Mouse (Mus musculus) C2C12 (cell line): ENCODE measurements around the gene Pagr1b. TPM values are rescaled to one million over a fixed set of nuclear protein-coding genes. Genes with fewer than 3 reads are reported as not detected.
A peak's percentile ranks its signal among the peaks of the same experiment; 100 is the strongest.

Experiments
- H3K27me3 ChIP-seq: one replicate; pipeline ENCODE4 v1.6.1; 2011; ENCODE audit not compliant: control insufficient read depth, insufficient read depth, insufficient read length
- H3K36me3 ChIP-seq: one replicate; pipeline ENCODE4 v1.6.1; 2011; ENCODE audit not compliant: control insufficient read depth, insufficient read depth
- H3K4me3 ChIP-seq: one replicate; pipeline ENCODE4 v1.5.1; 2011; ENCODE audit warnings: mild to moderate bottlenecking, control low read depth; ENCODE audit not compliant: poor library complexity, insufficient read depth, severe bottlenecking
- H3K79me2 ChIP-seq: one replicate; pipeline ENCODE4 v1.6.1; 2011; ENCODE audit not compliant: control insufficient read depth, insufficient read depth
- H3K79me3 ChIP-seq: one replicate; pipeline ENCODE4 v1.6.1; 2011; ENCODE audit warnings: low read depth, control low read depth
- H3ac ChIP-seq: one replicate; pipeline ENCODE3; 2011; ENCODE audit warnings: low read depth; ENCODE audit not compliant: control insufficient read depth, insufficient read length
- CEBPB ChIP-seq: IDR thresholded peaks from one replicate; pipeline ENCODE4 v1.6.1; 2011; ENCODE audit warnings: low read depth, mild to moderate bottlenecking, control low read depth, moderate library complexity
- CTCF ChIP-seq: IDR thresholded peaks from one replicate; pipeline ENCODE4 v1.5.1; 2011; ENCODE audit not compliant: control insufficient read depth, insufficient read depth, insufficient read length
- FOSL1 ChIP-seq: IDR thresholded peaks from one replicate; pipeline ENCODE4 v1.8.0; 2011; ENCODE audit warnings: mild to moderate bottlenecking, low read length; ENCODE audit not compliant: poor library complexity, insufficient read depth, severe bottlenecking
- MAX ChIP-seq: IDR thresholded peaks from one replicate; pipeline ENCODE4 v1.6.1; 2011; ENCODE audit warnings: mild to moderate bottlenecking, control low read depth
- MYOD1 ChIP-seq: IDR thresholded peaks from one replicate; pipeline ENCODE4 v1.6.1; 2011; ENCODE audit warnings: low read depth; ENCODE audit not compliant: control insufficient read depth, insufficient read length
- MYOG ChIP-seq: IDR thresholded peaks from one replicate; pipeline ENCODE4 v1.6.1; 2011; ENCODE audit not compliant: control insufficient read depth, insufficient read length; ENCODE audit errors: extremely low read depth
- USF1 ChIP-seq: IDR thresholded peaks from one replicate; pipeline ENCODE4 v1.6.1; 2011; ENCODE audit warnings: low read depth, mild to moderate bottlenecking, control low read depth, moderate library complexity
- long read RNA-seq, 2 experiments: library from polyadenylated mRNA; unstranded; transcript quantifications; one replicate each; pipeline ENCODE4 v2.0.0; 2019 to 2020
- polyA plus RNA-seq: library from polyadenylated mRNA; unstranded; fragments of >200 nt; fragmentation: generic; extraction: Trizol; gene quantifications from one replicate; pipeline ENCODE4 v1.2.1, GENCODE M21; 2012; ENCODE audit warnings: missing spikeins

The Pagr1b gene
- 1.2 TPM for polyA plus RNA-seq
- long read RNA-seq, experiment 1, result 0 reads
- long read RNA-seq, experiment 2, result 0 reads

DNA sequence TGATC lies at the start of gene Pagr1b:
TSS of gene Pagr1b (minus strand) at position 4 of the 5 bp plus-strand sequence.
- TF ChIP-seq USF1, result no peak
- TF ChIP-seq MAX, result no peak
- TF ChIP-seq FOSL1, result no peak
- no peak for TF ChIP-seq MYOD1
- TF ChIP-seq CEBPB, result no peak
- TF ChIP-seq CTCF, result no peak
- TF ChIP-seq MYOG, result no peak
- Histone ChIP-seq H3K4me3 (peak within 1 kb of the TSS; percentile 51), H3ac (peak within 1 kb of the TSS; percentile 62), H3K27me3 (no peaks in the 10 kb centered on the region), H3K79me3 (peaks cover 18% of the 10 kb centered on the region), H3K79me2 (peaks cover 39% of the 10 kb centered on the region), H3K36me3 (peaks cover 15% of the 10 kb centered on the region)

DNA sequence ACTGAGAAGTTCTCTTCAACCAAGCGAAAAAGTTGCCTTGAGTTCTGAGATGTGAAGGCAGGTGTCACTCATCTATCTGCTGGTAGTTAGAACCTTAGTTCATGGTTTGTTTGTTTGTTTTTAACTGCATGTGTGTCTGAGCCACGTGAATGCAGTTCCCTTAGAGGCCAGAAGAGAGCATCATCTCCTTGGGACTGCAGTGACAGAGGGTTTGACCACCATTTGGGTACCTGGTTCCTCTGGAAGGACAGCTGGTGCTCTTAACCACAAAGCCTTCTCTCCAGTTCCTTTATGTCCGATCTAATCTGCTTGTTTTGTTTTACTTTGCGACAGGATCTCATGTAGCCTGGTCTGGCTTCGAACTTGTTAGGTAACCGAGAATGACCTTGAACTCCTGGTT lies 49.3 kb upstream of the Pagr1b start:
- Histone ChIP-seq H3K79me3 (no peaks in the 10 kb centered on the region), H3K79me2 (no peaks in the 10 kb centered on the region), H3ac (no peak overlapping the region), H3K27me3 (no peaks in the 10 kb centered on the region), H3K36me3 (no peaks in the 10 kb centered on the region), H3K4me3 (no peak overlapping the region)
- TF ChIP-seq MAX, result no peak
- no peak for TF ChIP-seq FOSL1
- TF ChIP-seq USF1, result no peak
- no peak for TF ChIP-seq CTCF
- TF ChIP-seq MYOG, result no peak
- TF ChIP-seq CEBPB, result no peak
- no peak for TF ChIP-seq MYOD1

DNA sequence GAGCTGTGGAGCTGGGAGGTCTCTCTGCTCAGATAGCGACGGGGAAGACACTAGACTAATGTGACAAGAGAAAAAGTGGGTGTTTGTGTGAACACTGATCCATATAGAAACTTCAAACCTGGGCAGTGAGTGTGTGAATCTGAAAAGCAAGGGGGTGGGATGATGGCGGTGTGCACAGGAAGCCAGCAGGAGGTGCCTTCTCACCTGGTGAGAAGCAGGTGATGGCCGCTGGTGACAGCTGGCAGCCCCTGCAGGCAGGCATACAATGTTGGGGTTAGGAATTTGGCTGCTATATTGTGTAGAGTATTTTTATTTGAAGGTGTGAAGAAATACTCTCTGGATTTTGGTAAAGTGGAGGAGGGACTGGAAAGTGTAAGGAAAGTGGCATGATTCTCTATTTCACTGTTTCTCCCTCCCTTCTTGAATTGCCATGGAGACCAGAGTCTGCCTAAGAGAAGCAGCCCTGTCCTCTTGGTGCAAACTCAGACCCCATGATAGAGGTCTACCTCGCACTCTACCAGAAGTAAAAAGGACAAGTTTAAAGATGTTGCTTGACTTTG lies 38.8 kb upstream of the Pagr1b start:
- no peak for TF ChIP-seq USF1
- Histone ChIP-seq H3K79me2 (no peaks in the 10 kb centered on the region), H3ac (no peak overlapping the region)

DNA sequence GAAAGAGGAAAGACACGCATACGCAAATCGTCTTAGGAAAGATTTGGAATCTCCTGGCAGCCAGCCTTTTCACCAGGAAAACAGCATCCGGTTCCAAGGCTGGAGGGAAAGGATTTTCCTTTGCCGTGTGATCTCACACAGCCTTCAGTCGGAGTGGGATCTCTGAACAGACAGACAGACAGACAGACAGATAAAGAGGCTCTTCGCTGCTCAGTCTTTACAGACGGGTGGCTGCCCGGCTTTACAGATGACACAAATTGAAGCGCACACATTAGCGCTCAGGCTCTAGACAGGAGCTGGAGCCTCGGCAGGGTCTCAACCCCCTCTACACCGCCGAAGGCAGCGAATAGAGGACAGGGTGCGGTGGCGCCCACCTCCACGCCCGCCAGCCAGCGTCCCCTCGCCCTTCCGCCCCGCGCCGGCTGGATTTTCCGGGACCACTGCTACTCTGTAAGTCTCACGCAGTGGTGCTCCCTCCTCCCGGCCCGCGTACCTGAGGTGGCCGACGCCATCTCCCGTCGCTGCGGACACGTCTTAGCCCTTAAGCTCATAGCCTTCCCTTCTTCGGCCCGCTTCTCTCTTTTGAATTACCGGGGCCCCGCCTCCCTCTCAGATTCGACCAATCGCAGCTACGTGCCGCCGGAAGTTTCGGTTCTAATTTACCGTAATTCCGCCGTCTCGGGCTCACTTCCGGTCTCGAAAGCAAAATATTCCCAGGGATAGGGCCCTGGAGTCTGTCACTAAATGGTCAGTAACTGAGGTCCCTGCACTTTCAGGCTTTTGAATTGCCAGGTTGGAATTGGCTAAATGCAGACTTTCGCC lies 25.8 kb upstream of the Pagr1b start, which contains the start of gene Kif22:
TSS of gene Kif22 (minus strand) at position 621 of the 822 bp plus-strand sequence.
- Histone ChIP-seq H3ac (peak within 1 kb of the TSS; percentile 84), H3K36me3 (peaks cover 10% of the 10 kb centered on the region), H3K4me3 (peak within 1 kb of the TSS; percentile 80), H3K27me3 (no peaks in the 10 kb centered on the region), H3K79me2 (peaks cover 52% of the 10 kb centered on the region), H3K79me3 (peaks cover 42% of the 10 kb centered on the region)
- no peak for TF ChIP-seq CEBPB
- TF ChIP-seq MAX, result no peak
- TF ChIP-seq CTCF, result no peak
- no peak for TF ChIP-seq MYOD1
- no peak for TF ChIP-seq MYOG
- TF ChIP-seq USF1, result no peak

More for the DNA sequence above, 38.8 kb upstream of the Pagr1b start:
- H3K79me3 ChIP-seq, result no peaks in the 10 kb centered on the region
- H3K36me3 ChIP-seq, result no peaks in the 10 kb centered on the region
- no peak overlapping the region for H3K4me3 ChIP-seq
- H3K27me3 ChIP-seq, result peaks cover 49% of the 10 kb centered on the region

DNA sequence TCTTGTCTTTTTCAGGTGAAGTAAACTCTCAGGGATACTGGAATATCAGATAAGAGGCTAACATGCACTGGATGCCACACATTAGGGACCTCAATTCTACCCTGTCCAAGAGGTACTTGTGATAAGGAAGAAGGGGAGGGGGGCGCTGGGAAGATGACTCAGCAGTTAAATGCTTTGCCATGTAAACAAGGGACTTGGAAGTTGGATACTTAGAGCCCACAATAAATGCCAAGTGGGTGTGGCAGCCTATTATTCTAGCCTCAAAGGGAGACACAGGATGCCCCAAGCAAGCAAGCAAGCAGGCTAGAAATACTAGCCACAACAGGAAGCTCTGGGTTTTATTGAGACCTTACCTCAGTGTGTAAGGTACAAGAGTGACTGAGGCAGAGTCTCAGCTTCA lies 15.0 kb upstream of the Pagr1b start:
- no peak overlapping the region for H3K4me3 ChIP-seq
- H3K79me3 ChIP-seq, result peaks cover 2% of the 10 kb centered on the region
- H3K36me3 ChIP-seq, result peaks cover 81% of the 10 kb centered on the region
- no peaks in the 10 kb centered on the region for H3K27me3 ChIP-seq
- H3ac ChIP-seq, result no peak overlapping the region
- peaks cover 8% of the 10 kb centered on the region for H3K79me2 ChIP-seq
- TF ChIP-seq CTCF (no peak), FOSL1 (no peak), MYOG (no peak), MAX (no peak), MYOD1 (no peak), USF1 (no peak), CEBPB (no peak)

DNA sequence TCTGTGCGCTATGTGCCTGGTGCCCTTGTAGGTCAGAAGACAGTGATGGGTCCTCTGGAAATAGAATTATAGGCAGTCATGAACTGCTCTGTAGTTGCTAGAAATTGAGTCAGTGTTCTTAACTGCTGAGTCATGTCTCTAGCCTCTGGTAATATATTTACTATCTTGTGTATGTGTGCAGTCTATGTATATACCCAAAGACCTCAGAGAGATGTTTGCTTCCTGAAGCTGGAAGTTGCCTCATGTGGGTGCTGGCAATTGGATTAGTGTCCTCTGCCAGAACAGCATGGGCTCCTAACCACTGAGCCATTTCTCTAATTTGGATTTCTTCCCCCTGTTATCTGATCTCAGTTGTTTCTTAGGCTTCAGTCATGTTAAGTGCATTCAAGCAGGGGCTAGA lies 13.9 kb upstream of the Pagr1b start:
- Histone ChIP-seq H3ac (no peak overlapping the region), H3K79me2 (peaks cover 7% of the 10 kb centered on the region), H3K79me3 (no peaks in the 10 kb centered on the region), H3K27me3 (no peaks in the 10 kb centered on the region), H3K4me3 (no peak overlapping the region), H3K36me3 (peaks cover 71% of the 10 kb centered on the region)
- TF ChIP-seq USF1 (no peak), MYOG (no peak), FOSL1 (no peak), CEBPB (no peak), MAX (no peak), MYOD1 (no peak), CTCF (no peak)
